Mouse (Mus musculus): ENCODE results near the gene Wdhd1.

DNA sequence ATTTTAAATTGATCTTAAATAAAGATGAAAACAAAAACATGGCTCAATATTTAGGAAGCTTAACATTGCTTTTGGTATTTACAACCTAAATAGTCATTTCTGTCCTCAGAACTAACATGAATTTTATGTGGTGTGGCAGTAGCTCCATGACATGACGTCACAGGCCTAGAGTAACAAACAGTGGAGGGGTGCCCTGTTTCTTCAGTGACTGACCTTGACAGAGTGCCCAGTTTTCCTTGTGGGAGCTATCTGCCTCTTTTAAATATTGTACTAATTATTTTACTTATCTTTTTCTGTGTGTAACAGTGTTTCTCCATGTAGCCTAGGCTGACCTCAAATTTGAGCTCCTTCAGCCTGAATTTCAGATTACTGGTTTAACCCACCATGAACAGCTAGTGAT lies 15.1 kb upstream of the Wdhd1 start:
- no peak for TF ChIP-seq CTCF (IDR thresholded peaks at IDR 0.05)
- no peak for TF ChIP-seq EP300 (IDR thresholded peaks at IDR 0.05)

Measured in lung, postnatal 0 days (tissue).